Mouse (Mus musculus) liver, embryonic 14.5 days (tissue): ENCODE results near the gene Dgat2.

ENCODE experiments used
- CTCF ChIP-seq: IDR thresholded peaks from 2 replicates; pipeline ENCODE4 v1.5.1; 2016; ENCODE audit warnings: antibody characterized with exemption, low read depth, control low read depth
- EP300 ChIP-seq: IDR thresholded peaks from 2 replicates; pipeline ENCODE4 v1.6.1; 2016; ENCODE audit warnings: antibody characterized with exemption, low read depth

DNA sequence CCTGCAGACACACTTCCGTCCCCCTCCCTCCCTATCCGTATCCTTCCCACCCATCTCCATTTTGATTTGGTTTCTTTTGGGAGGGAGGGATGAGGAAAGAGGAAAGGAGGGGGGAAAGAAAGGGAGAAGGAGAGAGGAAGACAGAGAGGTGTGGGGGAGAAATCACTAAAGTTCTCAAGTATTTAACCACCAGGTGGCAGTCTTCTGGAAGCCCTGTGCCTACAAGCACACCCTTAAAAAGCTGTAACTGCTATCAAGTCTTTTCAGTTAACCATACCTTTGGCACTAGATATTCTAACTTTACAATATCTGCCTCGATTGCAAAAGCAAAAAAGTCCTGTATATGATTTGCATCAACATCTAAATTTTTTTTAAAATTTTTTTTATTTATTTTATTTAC lies 75.0 kb downstream of the Dgat2 start:
- TF ChIP-seq CTCF (peak; percentile 47), EP300 (no peak)
